Mouse (Mus musculus) thymus, adult 2 months (tissue): Measurements from ENCODE around the gene Pkmyt1.

Experiments
- CTCF ChIP-seq: fragments of 200-500 bp; IDR thresholded peaks from 2 replicates; pipeline ENCODE4 v1.5.1; 2012; ENCODE audit warnings: mild to moderate bottlenecking, control low read depth, low read length, moderate library complexity, borderline replicate concordance; ENCODE audit not compliant: control insufficient read depth, poor library complexity, insufficient read depth; ENCODE audit errors: extremely low read depth
- POLR2A ChIP-seq: fragments of 200-500 bp; IDR thresholded peaks from 2 replicates; pipeline ENCODE4 v1.6.1; 2012; ENCODE audit warnings: mild to moderate bottlenecking, low read length, control low read depth, moderate library complexity; ENCODE audit not compliant: control insufficient read depth, poor library complexity, insufficient read depth; ENCODE audit errors: extremely low read depth

DNA sequence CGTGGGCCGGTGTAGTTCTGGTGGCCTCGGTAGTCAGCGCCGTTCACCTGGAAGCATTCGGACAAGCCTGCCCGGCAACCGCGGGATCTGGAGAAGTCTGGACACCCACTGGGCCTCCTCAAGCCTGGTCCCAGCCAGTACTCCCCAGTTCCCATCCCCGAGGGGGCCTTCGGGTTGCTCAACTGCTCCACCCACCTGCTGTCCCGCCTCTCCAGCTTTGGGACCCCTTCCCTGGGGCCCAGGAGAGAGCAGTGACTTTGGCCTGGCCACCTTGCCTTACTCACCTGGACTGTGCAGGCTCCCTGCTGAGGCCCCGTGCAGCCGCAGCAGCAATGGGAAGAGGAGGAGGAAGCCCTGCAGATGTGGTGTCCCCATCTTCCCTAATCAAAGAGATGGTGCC, 18.5 kb downstream of the Pkmyt1 start:
- TF ChIP-seq CTCF: no peak
- TF ChIP-seq POLR2A: no peak
